Mouse (Mus musculus) cerebellum, postnatal 36 days (tissue): ENCODE data around the gene Fam166b.
A peak's percentile ranks its signal among the peaks of the same experiment; 100 is the strongest.

ENCODE experiments used
- DNase-seq, 2 experiments: peaks; one replicate each; pipeline ENCODE4 v3.0.0; 2021 to 2022; ENCODE audit warnings: mixed read lengths in 2 of 2

The Fam166b gene

GRCm38 (mm10) chr4:43428946-43429345 lies at the start of gene Fam166b:
Gene Fam166b, minus strand, starts transcription at chr4:43429134.
- DNase-seq = no peak

DNA sequence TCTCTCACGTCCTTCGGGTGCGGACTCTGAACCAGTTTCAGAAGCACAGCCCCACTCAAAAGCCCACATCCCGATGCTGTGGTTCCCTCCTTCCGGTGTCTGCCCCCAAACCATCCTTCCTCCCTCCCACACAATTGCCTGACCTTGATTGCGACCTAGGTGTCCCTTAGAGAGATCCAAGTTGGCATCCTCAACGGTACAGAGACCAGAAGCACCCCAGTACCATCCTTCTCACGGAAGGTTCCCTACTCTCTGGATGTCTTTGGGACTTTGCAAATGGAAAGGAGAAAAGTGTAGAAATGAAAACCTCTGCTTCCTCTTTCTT lies 49.6 kb upstream of the Fam166b start:
- no peak for DNase-seq

DNA sequence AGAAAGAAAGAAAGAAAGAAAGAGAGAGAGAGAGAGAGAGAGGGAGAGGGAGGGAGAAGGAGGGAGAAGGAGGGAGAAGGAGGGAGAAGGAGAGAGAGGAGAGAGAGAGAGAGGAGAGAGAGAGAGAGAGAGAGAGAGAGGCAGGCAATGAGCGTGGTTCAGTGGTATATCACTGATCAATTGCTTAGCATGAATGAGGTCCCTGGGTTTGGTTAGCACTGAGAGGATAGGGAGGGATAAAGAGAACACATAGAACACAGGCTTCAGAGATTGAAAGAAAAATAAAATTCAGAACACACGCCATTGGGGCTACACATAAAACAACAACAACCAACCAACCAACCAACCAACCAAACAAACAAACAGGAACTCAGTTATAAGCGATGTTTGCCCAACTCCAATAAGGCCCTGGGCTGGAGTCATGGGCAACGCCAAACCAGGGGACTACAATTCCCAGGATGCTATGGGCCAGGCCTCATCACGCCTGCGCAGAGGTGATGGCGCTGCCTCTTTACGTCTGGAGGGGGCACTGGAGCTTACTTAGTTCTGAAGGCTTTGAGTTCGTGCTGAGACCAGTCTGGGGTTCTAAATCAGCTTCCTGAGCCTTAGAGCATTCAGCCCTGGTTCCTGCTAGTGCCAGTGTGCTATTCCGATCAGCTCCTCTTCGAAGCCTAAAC lies 49.1 kb upstream of the Fam166b start:
- DNase-seq = peak; percentile 83 to 85

GRCm38 (mm10) chr4:43476604-43477003 lies 47.7 kb upstream of the Fam166b start:
- DNase-seq = no peak

- DNase-seq = no peak
Measured at GRCm38 (mm10) chr4:43473636-43474035, 44.7 kb upstream of the Fam166b start.

- DNase-seq = no peak
Measured at GRCm38 (mm10) chr4:43470301-43470700, 41.4 kb upstream of the Fam166b start.

GRCm38 (mm10) chr4:43466872-43467271 lies 37.9 kb upstream of the Fam166b start:
- DNase-seq = no peak

DNA sequence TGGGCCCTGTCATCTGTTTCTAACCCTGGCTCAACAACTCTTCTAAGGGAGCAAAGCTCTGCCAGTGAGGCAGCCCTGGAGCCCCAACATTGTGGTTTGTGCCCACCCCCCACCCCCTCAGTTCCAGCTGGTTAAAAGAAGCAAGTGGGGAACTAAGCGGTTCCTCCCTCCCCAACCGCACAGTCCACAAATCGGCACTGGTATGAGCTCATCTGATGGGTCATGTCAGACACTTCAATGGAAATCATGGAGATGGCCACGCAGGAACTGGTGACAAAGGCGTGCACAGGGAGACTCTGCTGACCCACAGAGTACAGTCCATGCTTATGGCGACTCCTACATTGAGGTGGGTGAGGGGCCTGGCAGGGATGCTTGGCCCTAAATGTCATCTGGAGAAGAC lies 37.0 kb upstream of the Fam166b start:
- no peak for DNase-seq

DNA sequence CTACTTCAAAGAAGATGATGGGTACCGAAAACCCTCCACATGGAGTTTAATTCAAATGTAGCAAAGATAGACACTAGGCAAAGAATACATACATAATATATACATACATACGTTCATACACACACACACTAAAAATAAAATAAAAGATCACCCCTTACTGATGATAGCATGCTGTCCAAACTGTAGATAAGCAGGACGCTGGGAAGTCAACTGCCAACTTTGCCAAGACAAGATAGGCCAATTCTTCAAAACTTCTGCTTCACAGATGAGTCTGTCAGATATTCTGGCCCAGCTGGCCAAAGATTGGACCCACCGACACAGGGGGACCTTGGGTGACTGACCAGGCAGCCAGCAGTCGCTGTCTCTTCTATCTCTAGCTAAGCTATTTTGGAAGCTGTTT lies 34.2 kb upstream of the Fam166b start:
- no peak for DNase-seq

DNA sequence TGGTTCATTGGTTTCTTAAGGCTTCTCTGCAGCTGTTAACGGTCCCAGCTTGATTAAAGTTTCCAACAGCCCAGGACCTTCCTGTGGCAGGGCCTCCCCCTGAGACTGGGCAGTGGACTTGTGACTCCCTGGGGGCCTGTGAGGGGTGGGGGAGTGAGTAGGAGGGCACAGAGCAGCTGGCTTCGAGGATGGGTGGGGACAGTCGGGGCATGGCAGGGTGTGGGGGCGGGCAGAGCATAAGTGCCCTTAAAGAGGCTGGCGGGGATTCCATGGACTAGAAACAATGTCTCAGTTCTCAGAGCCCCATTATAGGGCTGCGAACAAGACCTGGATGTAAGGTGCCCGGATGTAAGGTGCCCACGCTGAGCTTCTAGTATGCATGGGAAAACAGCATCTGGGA lies 28.2 kb upstream of the Fam166b start:
- no peak for DNase-seq

- no peak for DNase-seq
Measured at GRCm38 (mm10) chr4:43456470-43456869, 27.5 kb upstream of the Fam166b start.

DNA sequence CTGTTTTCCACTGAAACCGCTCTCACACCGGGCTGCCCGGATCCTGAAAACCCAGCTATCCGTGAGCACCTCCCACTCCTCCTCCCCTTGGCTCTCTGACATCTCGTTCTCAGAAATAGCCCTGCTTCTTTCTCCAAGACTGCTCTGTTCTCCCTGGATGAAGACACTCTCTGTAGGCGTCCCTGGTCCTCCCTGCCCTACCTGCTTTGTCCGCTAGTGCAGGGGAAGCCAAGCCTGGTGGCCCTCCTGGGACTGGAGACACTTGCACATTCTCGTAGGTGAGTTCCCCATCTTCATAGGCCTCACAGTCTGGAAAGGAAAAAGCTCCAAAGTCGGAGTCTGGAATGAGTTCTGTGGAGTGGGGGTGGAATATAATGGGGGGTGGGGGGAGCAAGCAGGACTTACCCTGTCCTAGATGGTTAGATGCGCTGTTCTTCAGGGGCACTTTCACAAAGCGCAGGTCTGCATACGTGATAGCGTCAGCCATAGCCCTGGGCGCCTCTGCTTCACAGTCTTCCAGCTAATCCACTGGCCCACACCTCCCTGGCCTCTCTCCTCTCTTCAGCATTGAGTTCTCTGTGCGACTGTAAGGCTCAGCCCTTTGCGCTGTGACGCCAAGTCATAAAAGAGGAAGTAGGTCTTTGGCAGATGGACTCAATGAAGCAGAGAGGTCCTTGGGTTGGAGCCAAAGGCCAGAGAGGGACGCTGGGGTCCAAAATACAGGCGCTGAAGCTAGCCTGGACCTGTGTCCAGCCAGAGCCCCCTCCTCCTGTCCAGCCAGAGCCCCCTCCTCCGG lies 25.3 kb upstream of the Fam166b start, which contains the start of gene Cd72:
Gene Cd72 (minus strand): TSS at position 588 of the 796 bp plus-strand sequence.
- no peak for DNase-seq

- no peak for DNase-seq
Measured at GRCm38 (mm10) chr4:43453413-43453812, 24.5 kb upstream of the Fam166b start.

DNA sequence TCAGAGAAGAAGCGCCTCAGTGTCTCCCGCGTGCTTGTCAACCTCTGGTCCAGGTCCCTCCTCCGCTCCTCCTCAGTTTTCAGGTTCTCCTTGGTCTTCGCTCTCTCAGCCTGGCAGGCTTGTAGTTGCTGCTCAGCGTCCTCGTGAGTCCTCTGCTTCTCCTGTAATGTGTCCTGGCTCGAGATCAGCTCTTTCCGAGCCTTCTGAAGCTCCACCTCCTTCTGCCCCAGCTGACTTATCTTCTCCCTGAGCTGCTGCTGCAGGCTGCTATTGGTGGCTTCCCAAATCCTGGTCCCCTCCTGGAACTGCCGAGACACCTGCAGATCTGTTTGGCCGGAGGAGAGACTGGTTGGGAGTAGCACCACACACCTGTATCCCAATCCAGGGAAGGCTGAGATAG lies 23.4 kb upstream of the Fam166b start:
- no peak for DNase-seq

DNA sequence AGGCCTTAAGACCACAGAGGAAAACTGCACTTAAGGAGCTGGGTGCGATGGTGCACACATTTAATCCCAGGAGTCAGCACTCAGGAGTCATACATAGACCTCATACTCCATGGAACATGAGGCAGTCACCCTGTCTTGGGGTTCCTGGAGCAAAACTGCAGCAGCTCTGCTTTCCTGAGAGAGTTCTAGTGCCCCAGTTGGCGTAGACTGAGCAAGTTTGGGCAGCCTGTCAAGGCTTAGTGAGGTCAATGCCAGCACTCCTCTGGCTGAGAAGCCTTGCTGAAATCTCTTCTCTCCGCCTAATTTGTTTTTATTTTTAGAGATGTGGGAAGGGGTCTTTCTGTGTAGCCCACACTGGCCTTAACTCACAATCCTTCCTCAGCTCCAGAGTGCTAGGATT lies 19.6 kb upstream of the Fam166b start:
- DNase-seq = peak; percentile 47 to 50

DNA sequence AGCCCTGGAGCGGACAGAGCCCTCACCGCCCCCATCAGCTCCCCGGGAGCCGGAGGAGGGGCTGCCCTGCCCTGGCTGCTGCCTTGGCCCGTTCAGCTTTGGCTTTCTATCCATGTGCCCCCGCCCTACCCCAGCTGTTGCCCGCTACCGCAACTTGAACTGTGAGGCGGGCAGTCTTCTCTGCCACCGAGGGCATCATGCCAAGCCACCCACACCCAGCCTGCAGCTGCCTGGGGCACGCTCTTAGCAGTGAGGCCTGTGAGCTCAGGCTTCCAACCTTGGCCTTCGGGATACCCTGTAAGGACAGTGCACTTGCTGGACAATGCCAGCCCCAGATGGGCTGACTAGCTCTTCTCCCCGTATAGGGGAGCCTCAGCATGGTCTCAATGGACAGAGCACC lies 18.3 kb upstream of the Fam166b start:
- DNase-seq = no peak

DNA sequence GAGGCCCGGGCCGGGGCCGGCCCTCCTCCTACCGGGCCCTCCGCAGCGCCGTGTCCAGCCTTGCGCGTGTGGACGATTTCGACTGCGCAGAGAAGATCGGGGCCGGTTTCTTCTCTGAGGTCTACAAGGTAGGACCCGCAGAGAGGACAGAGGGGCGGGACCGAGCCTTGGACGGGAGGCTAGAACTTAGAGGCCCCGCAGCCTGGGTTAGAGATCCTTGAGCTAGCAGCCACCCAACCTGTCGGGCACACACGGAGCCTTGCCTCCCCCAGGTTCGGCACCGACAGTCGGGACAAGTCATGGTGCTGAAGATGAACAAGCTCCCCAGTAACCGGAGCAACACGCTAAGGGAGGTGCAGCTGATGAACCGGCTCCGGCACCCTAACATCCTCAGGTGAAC lies 14.6 kb upstream of the Fam166b start:
- no peak for DNase-seq

GRCm38 (mm10) chr4:43442456-43443361 lies 13.8 kb upstream of the Fam166b start:
- DNase-seq = peak; percentile 65 to 76

GRCm38 (mm10) chr4:43442044-43442443 lies 13.1 kb upstream of the Fam166b start:
- DNase-seq = peak; percentile 99 to 100

GRCm38 (mm10) chr4:43441639-43442038 lies 12.7 kb upstream of the Fam166b start, which contains the start of gene Tesk1:
Gene Tesk1, plus strand, starts transcription at chr4:43441939.
- DNase-seq = no peak

DNA sequence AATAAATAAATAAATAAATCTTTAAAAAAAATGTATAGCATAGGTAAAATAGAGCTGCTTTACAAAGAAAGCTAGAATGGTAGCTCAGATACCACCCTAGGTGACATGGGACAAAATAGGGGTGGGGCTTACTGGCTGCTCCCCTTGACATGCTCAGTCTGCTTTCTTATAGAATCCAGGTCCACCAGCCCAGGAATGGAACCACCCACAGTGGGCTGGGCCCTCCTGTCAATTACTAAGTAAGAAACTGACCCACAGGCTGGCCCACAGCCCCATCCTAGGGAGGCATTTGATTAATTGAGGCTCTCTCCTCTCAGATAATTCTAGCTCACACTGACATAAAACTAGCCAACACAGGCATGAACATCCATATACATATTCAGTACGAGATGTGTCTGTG lies 3.9 kb upstream of the Fam166b start:
- no peak for DNase-seq

DNA sequence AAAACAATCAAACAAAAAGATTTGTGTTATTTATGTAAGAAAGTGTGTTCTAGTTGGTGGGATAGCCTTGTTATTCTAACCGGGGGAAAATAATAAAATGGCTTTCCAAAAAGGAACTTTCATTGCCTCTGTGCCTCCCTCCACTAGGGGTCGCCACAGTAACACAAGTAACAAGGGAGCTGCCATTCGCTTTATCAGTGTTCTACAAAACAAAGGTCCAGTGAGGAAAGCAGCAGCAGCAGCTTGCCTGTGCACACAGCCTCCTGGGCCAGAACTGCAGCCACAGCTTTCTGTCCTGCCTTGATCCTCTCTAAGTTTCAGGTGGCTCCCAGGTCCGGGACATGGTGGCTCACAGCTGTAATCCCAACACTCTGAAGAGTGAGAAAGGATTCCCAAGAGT lies 2.8 kb upstream of the Fam166b start:
- peak; percentile 86 to 87 for DNase-seq

DNA sequence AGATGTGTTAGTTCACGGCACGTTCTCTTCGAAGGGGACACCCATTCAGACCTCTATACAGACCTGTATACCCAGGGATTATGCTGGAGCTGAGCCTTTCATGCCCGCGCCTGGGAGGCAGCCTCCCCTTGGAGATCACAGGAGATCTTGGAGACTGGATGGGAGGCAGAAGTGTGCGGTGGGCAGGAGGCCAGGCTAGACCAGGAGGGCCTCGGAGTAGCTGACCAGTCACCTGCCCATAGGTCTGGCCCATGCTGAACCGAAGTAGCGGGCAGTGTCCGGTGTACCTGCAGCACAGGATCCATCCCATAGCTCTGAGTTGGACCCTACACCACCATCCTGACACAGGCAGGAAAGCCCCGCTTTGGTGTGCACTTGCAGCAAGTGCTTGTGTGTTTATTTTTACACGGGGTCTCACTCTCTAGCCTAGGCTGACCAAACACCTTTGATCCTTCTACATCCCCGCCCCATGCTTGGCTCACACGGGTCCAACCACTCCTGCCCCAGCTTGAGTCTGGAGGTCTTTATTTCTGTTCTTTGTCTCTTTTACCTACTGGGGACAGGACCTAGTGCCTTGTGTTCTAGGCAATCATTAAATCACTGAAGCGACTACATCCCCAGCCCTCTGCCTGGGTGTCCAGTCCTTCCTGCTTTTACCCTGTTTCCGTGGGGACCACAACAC lies 613 bp downstream of the Fam166b start:
- DNase-seq = no peak
